Mouse (Mus musculus) lung, postnatal 0 days (tissue): Measurements from ENCODE around the gene Nck2.

ENCODE experiments used
- CTCF ChIP-seq: IDR thresholded peaks from 2 replicates; pipeline ENCODE4 v1.5.1; 2016; ENCODE audit warnings: antibody characterized with exemption, mild to moderate bottlenecking
- EP300 ChIP-seq: IDR thresholded peaks from 2 replicates; pipeline ENCODE4 v1.6.1; 2016; ENCODE audit warnings: antibody characterized with exemption, mild to moderate bottlenecking, control low read depth

DNA sequence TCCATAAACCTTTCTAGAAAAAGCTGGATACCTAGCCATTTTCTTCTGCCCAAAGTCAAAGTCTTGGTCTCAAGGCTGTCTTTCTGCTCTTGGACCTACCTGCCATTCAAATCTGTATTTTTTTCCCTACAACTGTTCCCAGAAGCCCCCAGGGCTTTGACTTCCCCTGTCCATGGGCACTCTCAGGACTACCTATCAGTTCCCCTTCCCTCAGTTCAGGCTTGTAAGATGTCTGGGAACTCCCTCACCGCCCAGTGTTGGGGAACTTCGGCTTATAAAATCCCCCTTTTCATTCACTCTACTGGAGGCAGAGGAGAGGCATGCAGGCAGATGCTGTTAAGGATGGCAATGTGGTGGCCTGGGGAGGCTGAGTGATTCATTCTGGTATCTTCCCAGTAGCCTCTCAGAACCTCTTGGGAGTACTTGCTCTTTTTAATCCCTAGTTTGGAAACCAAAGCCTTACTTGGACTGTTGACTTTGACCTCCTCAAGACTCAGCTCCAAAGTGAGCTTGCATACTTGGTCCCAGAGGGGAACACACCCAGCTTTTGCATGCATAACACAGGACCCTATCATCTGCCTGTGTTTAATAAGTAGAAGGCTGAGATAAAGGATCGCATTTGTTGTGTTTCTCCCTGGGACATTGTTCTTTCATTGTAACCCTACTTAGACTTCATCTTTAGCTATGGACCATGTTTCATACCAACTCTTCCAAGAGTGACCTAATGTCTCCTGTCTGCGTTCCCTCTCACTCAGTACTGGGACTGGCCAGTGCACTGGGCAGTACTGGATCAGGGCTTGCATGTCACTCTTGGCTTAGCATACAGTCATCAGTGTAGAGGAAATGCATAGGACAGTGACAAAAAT lies 27.0 kb downstream of the Nck2 start:
- no peak for TF ChIP-seq CTCF
- no peak for TF ChIP-seq EP300
